Mouse (Mus musculus) liver, adult 2 months (tissue): ENCODE results near the gene Hs3st3a1. TPM values are rescaled to one million over a fixed set of nuclear protein-coding genes. Genes with fewer than 3 reads are reported as not detected.

Experiments used
- DNase-seq: peaks from one replicate; pipeline ENCODE4 v3.0.0-alpha.2; 2011; ENCODE audit warnings: low read depth, low spot score; ENCODE audit errors: extremely low read depth
- H3K27ac ChIP-seq: fragments of 200-500 bp; replicated peaks from 2 replicates; pipeline ENCODE4 v1.5.1; 2012; ENCODE audit warnings: low read depth, mild to moderate bottlenecking, control low read depth, inconsistent platforms, low read length; ENCODE audit not compliant: insufficient read depth
- H3K27me3 ChIP-seq: fragments of 200-500 bp; 2 replicates; pipeline ENCODE4 v1.6.1; 2012; ENCODE audit warnings: mild to moderate bottlenecking, moderate library complexity, low read length, inconsistent platforms; ENCODE audit not compliant: control insufficient read depth, insufficient read depth
- H3K36me3 ChIP-seq: fragments of 200-500 bp; 2 replicates; pipeline ENCODE4 v1.6.1; 2012; ENCODE audit warnings: low read length, inconsistent platforms; ENCODE audit not compliant: control insufficient read depth, insufficient read depth
- H3K4me1 ChIP-seq: fragments of 200-500 bp; 2 replicates; pipeline ENCODE4 v1.6.1; 2011; ENCODE audit warnings: low read length; ENCODE audit not compliant: control insufficient read depth, insufficient read depth
- H3K4me3 ChIP-seq: fragments of 200-500 bp; 2 replicates; pipeline ENCODE4 v1.5.1; 2011; ENCODE audit warnings: low read depth, mild to moderate bottlenecking, control low read depth, low read length, moderate library complexity; ENCODE audit not compliant: insufficient read depth
- H3K79me2 ChIP-seq: fragments of 200-500 bp; 2 replicates; pipeline ENCODE4 v1.6.1; 2012; ENCODE audit warnings: inconsistent platforms, mild to moderate bottlenecking, low read length, moderate library complexity; ENCODE audit not compliant: control insufficient read depth, insufficient read depth
- H3K9ac ChIP-seq: fragments of 200-500 bp; 2 replicates; pipeline ENCODE4 v1.6.1; 2012; ENCODE audit warnings: low read depth, mild to moderate bottlenecking, control low read depth, inconsistent platforms, low read length
- CTCF ChIP-seq: fragments of 200-500 bp; IDR thresholded peaks from 2 replicates; pipeline ENCODE4 v1.5.1; 2011; ENCODE audit warnings: low read depth, low read length, control low read depth
- POLR2A ChIP-seq: fragments of 200-500 bp; IDR thresholded peaks from 2 replicates; pipeline ENCODE4 v1.6.1; 2011; ENCODE audit warnings: low read length, control low read depth; ENCODE audit not compliant: insufficient read depth; ENCODE audit errors: extremely low read depth
- WGBS: fragments of 180-500 bp; shearing (Covaris S2); methylation state at CpG from one replicate; pipeline ENCODE4 v1.1.7; 2018; 5-methylcytosine and 5-hydroxymethylcytosine counted together
- polyA plus RNA-seq: library from polyadenylated mRNA; depleted of rRNA; stranded (reverse); fragments of >200 nt; gene quantifications from 2 replicates; pipeline ENCODE4 v1.2.3, GENCODE M21; 2012
- total RNA-seq: library from RNA; depleted of rRNA; stranded (reverse); fragments of >200 nt; gene quantifications from 2 replicates; pipeline ENCODE4 v1.2.3, GENCODE M21; 2014

Hs3st3a1 gene
- total and polyA plus RNA-seq, 2 experiments = 0.57 to 0.65 TPM

DNA sequence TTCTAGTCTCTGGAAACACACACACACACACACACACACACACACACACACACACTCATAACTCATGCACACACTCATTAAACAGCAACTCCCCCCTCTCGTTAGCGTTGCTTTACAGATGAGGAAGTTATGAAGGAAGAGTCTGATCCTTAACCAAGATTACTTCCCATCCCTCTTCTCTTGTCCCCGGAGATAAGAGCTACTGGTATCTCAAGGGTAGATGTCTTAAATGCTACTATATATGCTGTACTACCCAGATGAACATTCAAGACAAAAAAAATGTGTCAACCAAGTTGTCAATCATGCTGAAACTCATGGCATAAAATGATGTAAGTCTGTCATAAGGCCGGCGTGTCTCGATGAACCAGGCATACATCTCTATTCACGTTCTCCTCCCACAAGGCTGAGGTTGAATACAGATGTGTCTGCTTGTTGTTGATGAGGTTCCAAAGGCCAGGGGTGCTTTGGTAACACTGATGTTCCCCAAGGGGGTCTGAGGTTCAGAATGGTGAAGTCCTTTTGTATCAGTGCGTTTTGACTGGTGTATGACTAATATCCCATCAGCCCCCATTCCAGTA, 89.0 kb downstream of the Hs3st3a1 start:
- no peak overlapping the region for H3K27ac ChIP-seq
- no peak overlapping the region for H3K4me3 ChIP-seq
- H3K79me2 ChIP-seq = no peaks in the 10 kb centered on the region
- no peak for DNase-seq
- H3K4me1 ChIP-seq = no peaks in the 10 kb centered on the region
- H3K9ac ChIP-seq = no peak overlapping the region
- no peaks in the 10 kb centered on the region for H3K36me3 ChIP-seq
- 87% methylated on average over 8 of the region's 8 CpGs for WGBS
- TF ChIP-seq POLR2A = no peak
- no peaks in the 10 kb centered on the region for H3K27me3 ChIP-seq

DNA sequence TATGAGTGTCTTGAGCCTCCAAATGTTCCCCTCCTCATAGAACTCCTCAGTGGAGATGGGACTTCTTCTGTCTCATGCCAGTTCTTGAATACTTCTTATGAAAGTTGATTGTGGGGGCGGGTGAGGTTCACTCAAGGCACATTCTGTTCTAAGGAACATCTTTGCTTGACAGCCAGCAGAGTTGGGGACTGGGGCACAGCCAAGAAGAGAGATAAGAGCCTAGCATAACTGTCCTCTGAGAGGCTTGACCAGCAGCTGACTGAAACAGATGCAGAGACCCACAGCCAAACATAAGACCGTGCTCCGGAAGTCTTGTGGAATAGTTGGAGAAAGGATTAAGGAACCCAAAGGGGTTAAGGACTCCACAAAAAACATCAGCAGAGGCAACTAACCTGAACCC, 102.1 kb downstream of the Hs3st3a1 start:
- H3K4me1 ChIP-seq = no peaks in the 10 kb centered on the region
- no peak overlapping the region for H3K9ac ChIP-seq
- H3K27ac ChIP-seq = peak overlapping the region; percentile 58
- no peaks in the 10 kb centered on the region for H3K27me3 ChIP-seq
- 88% methylated on average over 3 of the region's 3 CpGs for WGBS
- TF ChIP-seq POLR2A = no peak
- TF ChIP-seq CTCF = no peak
- no peak overlapping the region for H3K4me3 ChIP-seq
- no peaks in the 10 kb centered on the region for H3K36me3 ChIP-seq
- peak; percentile 40 for DNase-seq
- no peaks in the 10 kb centered on the region for H3K79me2 ChIP-seq

DNA sequence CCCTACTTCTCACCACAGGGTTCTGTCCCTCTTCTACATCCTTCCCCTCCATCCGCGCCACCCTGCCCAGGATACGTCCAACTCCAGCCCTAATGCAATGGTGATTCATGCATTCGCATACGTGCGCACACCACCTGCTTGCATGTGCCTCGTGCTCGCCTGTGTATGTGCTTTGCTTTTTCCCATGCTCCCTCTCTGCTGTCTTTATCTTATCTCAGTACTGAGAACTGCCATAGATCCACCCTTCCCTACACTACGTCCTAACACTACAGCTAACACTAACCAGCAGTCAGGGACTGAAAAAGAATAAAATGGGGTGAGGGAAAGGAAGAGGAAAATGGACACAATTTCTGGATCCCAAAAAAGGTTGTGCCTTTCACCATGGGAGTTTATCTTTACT, 106.7 kb downstream of the Hs3st3a1 start:
- Histone ChIP-seq H3K79me2 (no peaks in the 10 kb centered on the region), H3K4me3 (no peak overlapping the region), H3K27ac (no peak overlapping the region), H3K36me3 (no peaks in the 10 kb centered on the region), H3K27me3 (no peaks in the 10 kb centered on the region), H3K4me1 (no peaks in the 10 kb centered on the region), H3K9ac (no peak overlapping the region)
- 78% methylated on average over 9 of the region's 9 CpGs for WGBS
- no peak for DNase-seq
- TF ChIP-seq POLR2A (no peak), CTCF (no peak)

DNA sequence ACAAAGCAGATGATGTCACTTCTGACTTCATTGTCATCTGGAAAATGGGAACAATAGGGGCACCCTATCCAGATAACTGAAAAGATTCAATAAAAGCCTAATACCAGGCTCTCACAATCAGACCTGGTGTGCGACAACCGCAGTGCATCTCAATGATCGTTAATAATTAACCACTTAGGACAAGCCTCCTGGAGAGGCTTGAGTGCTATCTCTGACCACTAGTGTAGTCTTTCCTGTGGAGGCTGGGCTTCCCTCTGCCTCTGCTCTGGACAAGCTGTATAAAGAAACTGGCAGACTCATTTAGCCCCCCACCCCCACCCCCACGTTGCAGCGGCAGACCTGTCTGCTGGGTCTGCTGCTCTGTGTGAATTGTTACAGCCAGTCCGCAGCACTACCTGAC, 107.2 kb downstream of the Hs3st3a1 start:
- Histone ChIP-seq H3K9ac (no peak overlapping the region), H3K27ac (no peak overlapping the region), H3K4me1 (no peaks in the 10 kb centered on the region), H3K79me2 (no peaks in the 10 kb centered on the region), H3K4me3 (no peak overlapping the region), H3K27me3 (no peaks in the 10 kb centered on the region), H3K36me3 (no peaks in the 10 kb centered on the region)
- DNase-seq = peak; percentile 47
- TF ChIP-seq POLR2A (no peak), CTCF (no peak)
- WGBS = 17% methylated on average over 6 of the region's 6 CpGs

DNA sequence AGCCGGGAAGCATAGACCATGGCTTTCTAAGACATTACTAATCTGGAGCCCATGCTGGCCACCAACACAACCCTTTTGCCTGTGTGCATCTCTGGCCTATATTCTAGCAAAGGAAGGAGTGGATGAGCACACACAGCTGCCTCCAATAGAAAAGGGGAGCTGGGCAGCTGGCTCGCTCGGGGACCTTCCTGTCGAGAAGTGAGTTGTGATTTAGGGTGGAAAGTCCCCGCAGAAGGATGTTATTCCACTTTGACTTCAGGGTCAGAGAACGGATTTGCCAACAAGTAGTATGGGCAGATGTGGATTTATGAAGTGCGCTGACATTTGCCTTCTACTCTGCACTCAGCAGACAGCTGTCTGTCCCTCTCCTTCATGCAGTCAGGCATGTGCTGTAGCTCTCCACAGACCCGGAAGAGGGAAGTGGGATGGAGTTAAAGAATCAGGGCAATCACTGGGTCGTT, 108.1 kb downstream of the Hs3st3a1 start:
- Histone ChIP-seq H3K27me3 (no peaks in the 10 kb centered on the region), H3K27ac (no peak overlapping the region), H3K4me3 (no peak overlapping the region), H3K9ac (no peak overlapping the region), H3K36me3 (no peaks in the 10 kb centered on the region), H3K79me2 (no peaks in the 10 kb centered on the region), H3K4me1 (no peaks in the 10 kb centered on the region)
- TF ChIP-seq POLR2A = no peak
- no peak for TF ChIP-seq CTCF
- DNase-seq = peak; percentile 17
- WGBS = 61% methylated on average over 9 of the region's 9 CpGs

DNA sequence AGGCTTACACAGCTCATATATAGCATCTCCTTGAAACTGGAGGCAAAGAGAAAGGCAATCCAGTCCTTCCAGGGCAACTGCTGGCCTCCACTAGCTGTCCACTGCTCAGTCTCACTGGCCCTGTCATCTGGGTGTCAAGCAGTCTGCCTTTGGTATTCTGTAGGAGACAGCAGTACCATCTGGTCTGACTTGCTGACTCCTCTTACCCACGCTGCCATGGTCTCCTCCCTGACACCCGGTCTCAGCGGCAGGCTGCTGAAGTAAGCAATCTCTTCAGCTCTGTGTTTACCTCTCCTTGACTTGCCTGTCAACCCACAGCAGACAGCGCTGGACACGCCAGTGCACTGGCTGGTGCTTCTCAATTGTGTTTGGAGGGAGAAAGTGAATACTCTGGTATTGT, 109.1 kb downstream of the Hs3st3a1 start:
- TF ChIP-seq POLR2A = no peak
- no peak for TF ChIP-seq CTCF
- no peak overlapping the region for H3K27ac ChIP-seq
- no peak for DNase-seq
- WGBS = 76% methylated on average over 5 of the region's 5 CpGs
- no peaks in the 10 kb centered on the region for H3K36me3 ChIP-seq
- H3K79me2 ChIP-seq = no peaks in the 10 kb centered on the region
- H3K27me3 ChIP-seq = no peaks in the 10 kb centered on the region
- H3K9ac ChIP-seq = no peak overlapping the region
- no peaks in the 10 kb centered on the region for H3K4me1 ChIP-seq
- H3K4me3 ChIP-seq = no peak overlapping the region
